Mouse (Mus musculus): ENCODE data around the gene Ghsr. TPM values are rescaled to one million over a fixed set of nuclear protein-coding genes. Genes with fewer than 3 reads are reported as not detected.
"Not testable (repeated sequence)": the region's sequence is repeated elsewhere in the genome, so short reads cannot be mapped to it uniquely, and the experiment has no call there.

Gene Ghsr
- polyA plus RNA-seq, 1 experiment from 2014 or later: not detected

DNA sequence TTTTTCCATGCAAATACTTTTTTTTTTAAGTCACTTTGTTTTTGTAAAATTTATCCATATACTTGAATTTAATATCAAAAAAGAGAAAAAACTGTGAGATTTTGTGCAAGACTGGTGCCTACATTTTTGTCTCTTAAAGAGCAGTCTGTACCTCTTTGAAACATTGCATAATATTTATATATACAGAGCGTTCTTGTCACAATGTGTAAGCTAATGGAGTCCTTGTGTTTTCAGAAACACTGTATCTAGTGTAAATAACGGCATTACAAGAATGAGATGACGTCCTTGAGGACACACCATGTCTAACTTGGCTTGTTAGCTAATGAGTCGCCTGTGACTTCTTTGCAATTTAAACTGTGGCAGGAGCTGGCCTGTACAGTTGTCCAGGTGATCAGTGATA is 6.8 kb downstream of the Ghsr start:
- Histone ChIP-seq H3K27me3 (replicated peaks; ENCODE audit: control insufficient read depth, insufficient read depth, low read length) (peaks cover 15% of the 10 kb centered on the region), H3K27ac (replicated peaks; ENCODE audit: low read depth, low read length) (no peak overlapping the region), H3K9ac (ENCODE audit: low read depth, low read length) (no peak overlapping the region), H3K36me3 (ENCODE audit: control insufficient read depth, insufficient read depth, low read length) (no peaks in the 10 kb centered on the region), H3K4me3 (ENCODE audit: low read depth, low read length) (no peak overlapping the region), H3K4me2 (ENCODE audit: low read depth, low read length) (no peak overlapping the region), H3K4me1 (ENCODE audit: control insufficient read depth, insufficient read depth, low read length) (no peaks in the 10 kb centered on the region), H3K9me3 (ENCODE audit: control insufficient read depth, low read length) (no peaks in the 10 kb centered on the region)
- WGBS: 65% methylated on average over 4 of the region's 4 CpGs
- no peak for ATAC-seq (ENCODE audit: low read depth)
- no peak for DNase-seq (ENCODE audit: low spot score)

GRCm38 (mm10) chr3:27384836-27385235 is 13.7 kb downstream of the Ghsr start:
- H3K27ac ChIP-seq (replicated peaks; ENCODE audit: low read depth, low read length): no peak overlapping the region
- H3K4me3 ChIP-seq (ENCODE audit: low read depth, low read length): no peak overlapping the region
- 54% methylated on average over 3 of the region's 3 CpGs for WGBS
- no peaks in the 10 kb centered on the region for H3K36me3 ChIP-seq (ENCODE audit: control insufficient read depth, insufficient read depth, low read length)
- H3K4me2 ChIP-seq (ENCODE audit: low read depth, low read length): no peak overlapping the region
- no peaks in the 10 kb centered on the region for H3K9me3 ChIP-seq (ENCODE audit: control insufficient read depth, low read length)
- ATAC-seq (ENCODE audit: low read depth) (no peak), DNase-seq (ENCODE audit: low spot score) (no peak)
- no peaks in the 10 kb centered on the region for H3K4me1 ChIP-seq (ENCODE audit: control insufficient read depth, insufficient read depth, low read length)
- no peaks in the 10 kb centered on the region for H3K27me3 ChIP-seq (replicated peaks; ENCODE audit: control insufficient read depth, insufficient read depth, low read length)
- no peak overlapping the region for H3K9ac ChIP-seq (ENCODE audit: low read depth, low read length)

DNA sequence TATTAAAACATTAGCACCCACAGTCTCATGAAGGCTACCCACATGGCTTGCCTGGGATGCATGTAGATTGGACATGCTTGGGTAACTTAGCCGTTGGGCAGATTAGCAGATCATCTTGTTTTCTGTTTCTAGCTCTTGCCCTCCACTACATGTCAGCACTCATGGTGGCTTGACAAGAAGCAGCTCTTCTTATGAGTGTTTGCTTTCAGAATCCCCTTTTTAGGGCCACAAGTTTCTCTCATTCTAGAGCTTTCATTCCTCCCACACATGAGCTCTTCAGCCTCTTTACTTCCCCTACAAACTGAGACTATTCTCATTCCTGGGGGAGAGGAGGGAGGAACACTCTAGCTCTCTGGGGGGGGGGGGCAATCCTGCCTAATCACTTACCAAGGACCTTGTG is 18.8 kb downstream of the Ghsr start:
- H3K4me1 ChIP-seq (ENCODE audit: control insufficient read depth, insufficient read depth, low read length): no peaks in the 10 kb centered on the region
- no peaks in the 10 kb centered on the region for H3K27me3 ChIP-seq (replicated peaks; ENCODE audit: control insufficient read depth, insufficient read depth, low read length)
- DNase-seq (ENCODE audit: low spot score): no peak
- H3K4me3 ChIP-seq (ENCODE audit: low read depth, low read length): no peak overlapping the region
- H3K9ac ChIP-seq (ENCODE audit: low read depth, low read length): no peak overlapping the region
- no peak overlapping the region for H3K4me2 ChIP-seq (ENCODE audit: low read depth, low read length)
- H3K9me3 ChIP-seq (ENCODE audit: control insufficient read depth, low read length): no peaks in the 10 kb centered on the region
- no peak for ATAC-seq (ENCODE audit: low read depth)
- no peaks in the 10 kb centered on the region for H3K36me3 ChIP-seq (ENCODE audit: control insufficient read depth, insufficient read depth, low read length)
- 79% methylated on average over 1 of the region's 1 CpGs for WGBS
- H3K27ac ChIP-seq (replicated peaks; ENCODE audit: low read depth, low read length): no peak overlapping the region

GRCm38 (mm10) chr3:27400996-27401395 is 29.8 kb downstream of the Ghsr start:
- H3K4me3 ChIP-seq (ENCODE audit: low read depth, low read length); H3K4me2 ChIP-seq (ENCODE audit: low read depth, low read length); H3K4me1 ChIP-seq (ENCODE audit: control insufficient read depth, insufficient read depth, low read length); DNase-seq (ENCODE audit: low spot score); H3K27me3 ChIP-seq (replicated peaks; ENCODE audit: control insufficient read depth, insufficient read depth, low read length); H3K27ac ChIP-seq (replicated peaks; ENCODE audit: low read depth, low read length); H3K9ac ChIP-seq (ENCODE audit: low read depth, low read length); ATAC-seq (ENCODE audit: low read depth); H3K36me3 ChIP-seq (ENCODE audit: control insufficient read depth, insufficient read depth, low read length); H3K9me3 ChIP-seq (ENCODE audit: control insufficient read depth, low read length): not testable (repeated sequence)
- 85% methylated on average over 3 of the region's 3 CpGs for WGBS

DNA sequence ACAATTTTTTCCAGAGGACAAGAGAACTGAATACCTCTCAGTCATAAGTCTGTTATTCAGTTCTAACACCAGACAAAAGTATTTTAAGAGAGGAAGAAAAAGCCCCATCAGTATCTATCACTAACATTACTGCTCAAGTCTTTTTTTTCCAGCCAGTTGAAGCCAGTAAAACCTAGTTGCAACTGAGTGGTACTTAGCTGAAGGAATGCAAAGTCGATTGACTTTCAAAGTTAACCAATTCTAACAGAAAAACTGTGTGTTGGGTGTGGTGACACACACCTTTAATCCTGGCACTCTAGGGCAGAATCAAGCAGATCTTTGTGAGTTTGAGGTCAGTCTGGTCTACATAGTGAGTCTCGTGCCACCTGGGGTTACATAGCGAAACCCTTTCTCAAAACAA is 35.3 kb downstream of the Ghsr start:
- WGBS: 81% methylated on average over 3 of the region's 3 CpGs
- Histone ChIP-seq H3K9ac (ENCODE audit: low read depth, low read length) (no peak overlapping the region), H3K4me3 (ENCODE audit: low read depth, low read length) (no peak overlapping the region), H3K4me2 (ENCODE audit: low read depth, low read length) (no peak overlapping the region), H3K27me3 (replicated peaks; ENCODE audit: control insufficient read depth, insufficient read depth, low read length) (no peaks in the 10 kb centered on the region), H3K36me3 (ENCODE audit: control insufficient read depth, insufficient read depth, low read length) (no peaks in the 10 kb centered on the region), H3K4me1 (ENCODE audit: control insufficient read depth, insufficient read depth, low read length) (no peaks in the 10 kb centered on the region), H3K27ac (replicated peaks; ENCODE audit: low read depth, low read length) (no peak overlapping the region), H3K9me3 (ENCODE audit: control insufficient read depth, low read length) (no peaks in the 10 kb centered on the region)
- DNase-seq (ENCODE audit: low spot score) (no peak), ATAC-seq (ENCODE audit: low read depth) (no peak)

- Histone ChIP-seq H3K27me3 (replicated peaks; ENCODE audit: control insufficient read depth, insufficient read depth, low read length) (no peaks in the 10 kb centered on the region), H3K4me1 (ENCODE audit: control insufficient read depth, insufficient read depth, low read length) (no peaks in the 10 kb centered on the region), H3K4me3 (ENCODE audit: low read depth, low read length) (no peak overlapping the region), H3K27ac (replicated peaks; ENCODE audit: low read depth, low read length) (no peak overlapping the region), H3K4me2 (ENCODE audit: low read depth, low read length) (no peak overlapping the region), H3K9me3 (ENCODE audit: control insufficient read depth, low read length) (no peaks in the 10 kb centered on the region), H3K36me3 (ENCODE audit: control insufficient read depth, insufficient read depth, low read length) (no peaks in the 10 kb centered on the region), H3K9ac (ENCODE audit: low read depth, low read length) (no peak overlapping the region)
- no peak for ATAC-seq (ENCODE audit: low read depth)
- 40% methylated on average over 2 of the region's 2 CpGs for WGBS
- DNase-seq (ENCODE audit: low spot score): no peak
Observed at GRCm38 (mm10) chr3:27408564-27408963, 37.4 kb downstream of the Ghsr start.

DNA sequence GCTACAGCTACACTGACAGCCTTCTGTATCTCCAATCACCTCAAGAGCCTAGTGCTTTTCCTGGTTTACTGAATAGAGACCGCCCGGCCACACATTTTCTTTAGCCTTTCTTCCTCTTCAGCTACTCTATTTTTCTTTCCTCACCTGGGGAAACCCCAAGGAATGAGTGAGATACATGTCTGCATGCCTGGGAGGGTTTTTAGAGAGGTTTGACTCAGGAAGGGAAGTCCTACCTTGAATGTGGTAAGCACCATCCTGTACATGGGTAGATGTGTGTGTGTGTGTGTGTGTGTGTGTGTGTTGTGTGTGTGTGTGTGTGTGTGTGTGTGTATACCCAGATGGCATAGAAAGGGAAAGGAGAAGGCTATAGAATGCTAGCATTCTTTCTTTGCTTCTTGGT is 40.1 kb downstream of the Ghsr start:
- no peak for ATAC-seq (ENCODE audit: low read depth)

GRCm38 (mm10) chr3:27413566-27413965 is 42.4 kb downstream of the Ghsr start:
- Histone ChIP-seq H3K9ac (ENCODE audit: low read depth, low read length) (no peak overlapping the region), H3K27me3 (replicated peaks; ENCODE audit: control insufficient read depth, insufficient read depth, low read length) (no peaks in the 10 kb centered on the region), H3K4me2 (ENCODE audit: low read depth, low read length) (no peak overlapping the region), H3K4me1 (ENCODE audit: control insufficient read depth, insufficient read depth, low read length) (no peaks in the 10 kb centered on the region), H3K36me3 (ENCODE audit: control insufficient read depth, insufficient read depth, low read length) (peaks cover 15% of the 10 kb centered on the region), H3K4me3 (ENCODE audit: low read depth, low read length) (no peak overlapping the region), H3K27ac (replicated peaks; ENCODE audit: low read depth, low read length) (no peak overlapping the region), H3K9me3 (ENCODE audit: control insufficient read depth, low read length) (no peaks in the 10 kb centered on the region)
- 50% methylated on average over 3 of the region's 3 CpGs for WGBS
- no peak for DNase-seq (ENCODE audit: low spot score)
- ATAC-seq (ENCODE audit: low read depth): no peak

More for the DNA sequence above, 40.1 kb downstream of the Ghsr start:
- Histone ChIP-seq H3K4me3 (ENCODE audit: low read depth, low read length) (no peak overlapping the region), H3K4me1 (ENCODE audit: control insufficient read depth, insufficient read depth, low read length) (no peaks in the 10 kb centered on the region), H3K9me3 (ENCODE audit: control insufficient read depth, low read length) (no peaks in the 10 kb centered on the region), H3K4me2 (ENCODE audit: low read depth, low read length) (no peak overlapping the region), H3K27ac (replicated peaks; ENCODE audit: low read depth, low read length) (no peak overlapping the region), H3K9ac (ENCODE audit: low read depth, low read length) (no peak overlapping the region), H3K27me3 (replicated peaks; ENCODE audit: control insufficient read depth, insufficient read depth, low read length) (no peaks in the 10 kb centered on the region), H3K36me3 (ENCODE audit: control insufficient read depth, insufficient read depth, low read length) (no peaks in the 10 kb centered on the region)
- DNase-seq (ENCODE audit: low spot score): no peak
- WGBS: 97% methylated on average over 2 of the region's 2 CpGs

- ATAC-seq (ENCODE audit: low read depth): no peak
- no peak overlapping the region for H3K9ac ChIP-seq (ENCODE audit: low read depth, low read length)
- peaks cover 39% of the 10 kb centered on the region for H3K36me3 ChIP-seq (ENCODE audit: control insufficient read depth, insufficient read depth, low read length)
- DNase-seq (ENCODE audit: low spot score): no peak
- H3K27ac ChIP-seq (replicated peaks; ENCODE audit: low read depth, low read length): no peak overlapping the region
- H3K27me3 ChIP-seq (replicated peaks; ENCODE audit: control insufficient read depth, insufficient read depth, low read length): no peaks in the 10 kb centered on the region
- no peak overlapping the region for H3K4me2 ChIP-seq (ENCODE audit: low read depth, low read length)
- WGBS: 82% methylated on average over 10 of the region's 10 CpGs
- no peaks in the 10 kb centered on the region for H3K4me1 ChIP-seq (ENCODE audit: control insufficient read depth, insufficient read depth, low read length)
- no peak overlapping the region for H3K4me3 ChIP-seq (ENCODE audit: low read depth, low read length)
- H3K9me3 ChIP-seq (ENCODE audit: control insufficient read depth, low read length): no peaks in the 10 kb centered on the region
Observed at GRCm38 (mm10) chr3:27416786-27417185, 45.6 kb downstream of the Ghsr start.
